Mouse (Mus musculus) kidney, embryonic 16.5 days (tissue): Measurements from ENCODE around the gene Cfap65. TPM values are rescaled to one million over a fixed set of nuclear protein-coding genes. Genes with fewer than 3 reads are reported as not detected.

ENCODE experiments used
- microRNA counts: library from miRNA; unstranded; fragments of <30 nt; microRNA quantifications from one replicate; lab custom pipeline; 2016
- microRNA-seq: library from miRNA; unstranded; fragments of <30 nt; microRNA quantifications from one replicate; pipeline ENCODE4, GENCODE M21; 2016
- polyA plus RNA-seq: library from polyadenylated mRNA; unstranded; fragments of >200 nt; fragmentation: Nextera tagmentation; extraction: Ambion mirVana; gene quantifications from 2 replicates; pipeline ENCODE4 v1.2.1, GENCODE M21; 2015

The Cfap65 gene
- polyA plus RNA-seq, 1 experiment from 2014 or later, result 0.09 TPM

MicroRNAs within 50 kb of the gene (microRNA counts, 519-probe panel; counts per million panel counts)
- 2,588 counts per million, percentile 63 among the panel's probes with 10 or more counts for microRNA mmu-miR-375 (lab: Ali Mortazavi, UCI)

Small RNAs within 50 kb of the gene (microRNA-seq; reads per million reads assigned to microRNA genes)
- gene Mir375, result 605 reads per million, percentile 76 among the genes with 10 or more reads in this experiment

Other genes with a start within 250 kb of the Cfap65 start
- 7.6 and 7.7 TPM in 2 replicates for gene Cyp27a1, start 222.0 kb downstream of the Cfap65 start, polyA plus RNA-seq
- 0.49 and 0.55 TPM in 2 replicates for gene Prkag3, start 186.4 kb downstream of the Cfap65 start, polyA plus RNA-seq
- 1.9 and 2.5 TPM in 2 replicates for gene Wnt6, start 163.7 kb downstream of the Cfap65 start, polyA plus RNA-seq
- gene Wnt10a, start 144.1 kb downstream of the Cfap65 start, polyA plus RNA-seq, result 0.50 and 0.57 TPM in 2 replicates
- gene Cdk5r2, start 80.7 kb downstream of the Cfap65 start, polyA plus RNA-seq, result not detected in 2 replicates
- gene Fev, start 50.2 kb downstream of the Cfap65 start, polyA plus RNA-seq, result 0.24 TPM in 1 of 2 replicates, not detected in the other
- gene Cryba2, start 42.5 kb downstream of the Cfap65 start, polyA plus RNA-seq, result not detected in 2 replicates
- gene Ihh, start 16.1 kb upstream of the Cfap65 start, polyA plus RNA-seq, result 2.4 and 3.4 TPM in 2 replicates
- gene Nhej1, start 189.6 kb upstream of the Cfap65 start, polyA plus RNA-seq, result 10.0 and 12.1 TPM in 2 replicates
- 5.9 and 6.2 TPM in 2 replicates for gene Slc23a3, start 198.3 kb upstream of the Cfap65 start, polyA plus RNA-seq
- gene Cnppd1, start 207.1 kb upstream of the Cfap65 start, polyA plus RNA-seq, result 51.1 and 54.4 TPM in 2 replicates
- gene Retreg2, start 207.2 kb upstream of the Cfap65 start, polyA plus RNA-seq, result 56.3 and 59.8 TPM in 2 replicates
- 48.4 and 51.0 TPM in 2 replicates for gene Zfand2b, start 233.0 kb upstream of the Cfap65 start, polyA plus RNA-seq
- gene Abcb6, start 244.8 kb upstream of the Cfap65 start, polyA plus RNA-seq, result 36.4 and 37.2 TPM in 2 replicates